Mouse (Mus musculus) heart, adult 2 months (tissue): Measurements from ENCODE around the gene Svs1. TPM values are rescaled to one million over a fixed set of nuclear protein-coding genes. Genes with fewer than 3 reads are reported as not detected.

Experiments used
- DNase-seq, 2 experiments: peaks; one replicate each; pipeline ENCODE4 v3.0.0; 2021
- H3K27ac ChIP-seq: fragments of 200-600 bp; 2 replicates; pipeline ENCODE4 v1.8.1; 2022
- H3K27me3 ChIP-seq: fragments of 200-500 bp; 2 replicates; pipeline ENCODE4 v1.6.1; 2012; ENCODE audit warnings: mild to moderate bottlenecking, low read length, inconsistent platforms, mixed read lengths; ENCODE audit not compliant: control insufficient read depth, insufficient read depth
- H3K36me3 ChIP-seq: fragments of 200-500 bp; 2 replicates; pipeline ENCODE4 v1.6.1; 2012; ENCODE audit warnings: low read length, inconsistent platforms; ENCODE audit not compliant: control insufficient read depth, insufficient read depth
- H3K4me1 ChIP-seq: fragments of 200-500 bp; 2 replicates; pipeline ENCODE4 v1.6.1; 2011; ENCODE audit warnings: low read length; ENCODE audit not compliant: control insufficient read depth, insufficient read depth
- H3K4me3 ChIP-seq: fragments of 200-600 bp; 2 replicates; pipeline ENCODE4 v1.8.1; 2022
- H3K79me2 ChIP-seq: fragments of 200-500 bp; replicated peaks from 2 replicates; pipeline ENCODE4 v1.6.1; 2012; ENCODE audit warnings: mild to moderate bottlenecking, inconsistent platforms, low read length, moderate library complexity, mixed read lengths; ENCODE audit not compliant: control insufficient read depth, insufficient read depth
- H3K9ac ChIP-seq: fragments of 200-500 bp; 2 replicates; pipeline ENCODE4 v1.6.1; 2012; ENCODE audit warnings: low read depth, mild to moderate bottlenecking, control low read depth, inconsistent platforms, low read length, mixed read lengths
- CTCF ChIP-seq: fragments of 200-600 bp; IDR thresholded peaks from 2 replicates; pipeline ENCODE4 v1.8.1; 2022; ENCODE audit warnings: antibody characterized with exemption, mild to moderate bottlenecking, moderate library complexity
- EP300 ChIP-seq: fragments of 200-500 bp; IDR thresholded peaks from 2 replicates; pipeline ENCODE4 v1.6.1; 2011; ENCODE audit warnings: low read depth, low read length, control low read depth; ENCODE audit not compliant: insufficient read depth
- POLR2A ChIP-seq: fragments of 200-500 bp; IDR thresholded peaks from 2 replicates; pipeline ENCODE4 v1.6.1; 2011; ENCODE audit warnings: mild to moderate bottlenecking, low read depth, low read length, control low read depth; ENCODE audit not compliant: insufficient read depth
- WGBS: fragments of 180-500 bp; shearing (Covaris S2); methylation state at CpG from one replicate; pipeline ENCODE4 v1.1.7; 2018; 5-methylcytosine and 5-hydroxymethylcytosine counted together
- intact Hi-C: fragments of 180-260 bp; cut with DNase I; formaldehyde crosslinking; loops from one replicate; pipeline ENCODE4 v1.15.1; 2025
- long read RNA-seq: library from polyadenylated mRNA; stranded (forward); transcript quantifications from one replicate; pipeline ENCODE4 v2.0.0, GENCODE M21; 2021
- polyA plus RNA-seq: library from polyadenylated mRNA; depleted of rRNA; stranded (reverse); fragments of >200 nt; gene quantifications from 2 replicates; pipeline ENCODE4 v1.2.3, GENCODE M21; 2012; rRNA removed
- total RNA-seq, 2 experiments: library from RNA; stranded (reverse); gene quantifications; 2 replicates each; pipeline ENCODE4 v1.2.3; 2021

The Svs1 gene
- total RNA-seq = not detected
- polyA plus RNA-seq = not detected in 2 replicates
- long read RNA-seq = 0 reads

GRCm38 (mm10) chr6:48986444-48986990 lies at the start of gene Svs1:
TSS of gene Svs1 (plus strand) at chr6:48986861.
- 22% methylated on average over 7 of the region's 7 CpGs for WGBS
- TF ChIP-seq EP300 = no peak
- no peak for TF ChIP-seq CTCF
- no peak for TF ChIP-seq POLR2A
- no peaks in the 10 kb centered on the region for H3K27me3 ChIP-seq
- no peak for DNase-seq
- H3K9ac ChIP-seq = no peak within 1 kb of the TSS
- H3K4me3 ChIP-seq = no peak within 1 kb of the TSS
- H3K4me1 ChIP-seq = no peaks in the 10 kb centered on the region
- H3K27ac ChIP-seq = no peak within 1 kb of the TSS
- intact Hi-C loops = no loop called here
- no peaks in the 10 kb centered on the region for H3K36me3 ChIP-seq
- no peaks in the 10 kb centered on the region for H3K79me2 ChIP-seq

DNA sequence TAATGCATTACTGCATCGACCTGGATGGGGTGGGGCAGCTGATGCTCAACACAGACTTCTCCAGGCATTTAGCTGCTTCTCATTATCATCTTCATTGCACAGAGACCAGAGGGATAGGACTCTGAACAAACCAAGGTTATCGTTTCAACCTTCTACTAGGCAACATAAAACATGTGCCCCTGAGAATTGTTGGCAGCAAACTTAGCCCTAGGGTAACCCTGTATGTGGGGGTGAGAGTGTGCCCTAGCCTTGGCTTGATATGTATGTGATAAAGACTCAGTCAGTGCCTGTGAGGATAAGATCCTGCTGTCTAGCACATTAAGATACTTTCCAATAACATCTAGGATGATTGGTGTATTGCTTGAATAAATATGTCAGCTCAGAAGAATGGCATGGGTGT lies 37.1 kb upstream of the Svs1 start:
- WGBS = 55% methylated on average over 2 of the region's 2 CpGs
- intact Hi-C loops = no loop called here

DNA sequence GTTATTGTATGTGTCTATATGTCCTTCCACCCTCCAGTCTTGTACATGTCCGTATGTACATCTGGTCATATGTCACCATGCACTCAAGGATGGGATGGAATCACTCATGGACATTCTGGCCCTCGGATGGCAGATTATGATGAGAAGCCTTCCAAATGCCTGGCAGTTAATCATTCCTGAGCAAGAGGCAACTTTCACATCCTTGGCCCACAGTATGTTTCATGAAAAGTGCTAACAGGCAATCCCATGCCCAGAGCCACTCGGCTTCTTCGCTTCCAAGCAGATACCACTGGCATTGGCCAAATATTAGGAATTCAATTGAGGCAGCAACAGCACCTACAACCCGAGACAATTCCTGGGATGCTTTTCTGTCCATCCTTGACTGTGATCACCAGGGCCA lies 36.0 kb upstream of the Svs1 start:
- 75% methylated on average over 5 of the region's 5 CpGs for WGBS
- no peaks in the 10 kb centered on the region for H3K4me1 ChIP-seq
- H3K36me3 ChIP-seq = no peaks in the 10 kb centered on the region
- no peaks in the 10 kb centered on the region for H3K79me2 ChIP-seq
- no peak overlapping the region for H3K27ac ChIP-seq
- H3K4me3 ChIP-seq = no peak overlapping the region
- intact Hi-C loops = loop anchor here (5.0 kb wide), 1 partner anchor 88 kb away; no protein-coding TSS in a partner anchor
- DNase-seq = peak in 1 of 2 experiments; percentile 2
- H3K9ac ChIP-seq = no peak overlapping the region
- TF ChIP-seq POLR2A = no peak
- no peak for TF ChIP-seq EP300
- TF ChIP-seq CTCF = no peak
- no peaks in the 10 kb centered on the region for H3K27me3 ChIP-seq

More for the DNA sequence above, 37.1 kb upstream of the Svs1 start:
- no peaks in the 10 kb centered on the region for H3K79me2 ChIP-seq
- no peak overlapping the region for H3K9ac ChIP-seq
- peak in 1 of 2 experiments; percentile 1 for DNase-seq
- H3K4me3 ChIP-seq = no peak overlapping the region
- H3K27me3 ChIP-seq = 0 out of 2 replicates have a peak, but pooled peaks cover 1% of the 10 kb centered on the region
- TF ChIP-seq EP300 (no peak), POLR2A (no peak), CTCF (no peak)
- H3K4me1 ChIP-seq = no peaks in the 10 kb centered on the region
- H3K27ac ChIP-seq = no peak overlapping the region
- H3K36me3 ChIP-seq = no peaks in the 10 kb centered on the region

- intact Hi-C loops = loop anchor here (5.0 kb wide), 1 partner anchor 89 kb away; no protein-coding TSS in a partner anchor
- H3K79me2 ChIP-seq = no peaks in the 10 kb centered on the region
- H3K27me3 ChIP-seq = no peaks in the 10 kb centered on the region
- H3K4me3 ChIP-seq = no peak overlapping the region
- DNase-seq = no peak
- no peak overlapping the region for H3K9ac ChIP-seq
- WGBS = 69% methylated on average over 6 of the region's 6 CpGs
- no peak overlapping the region for H3K27ac ChIP-seq
- H3K36me3 ChIP-seq = no peaks in the 10 kb centered on the region
- no peak for TF ChIP-seq CTCF
- TF ChIP-seq POLR2A = no peak
- no peak for TF ChIP-seq EP300
- H3K4me1 ChIP-seq = no peaks in the 10 kb centered on the region
These were observed 35.0 kb upstream of the Svs1 start for GRCm38 (mm10) chr6:48951630-48952029.

- Histone ChIP-seq H3K4me1 (no peaks in the 10 kb centered on the region), H3K4me3 (no peak overlapping the region), H3K27ac (no peak overlapping the region), H3K36me3 (no peaks in the 10 kb centered on the region), H3K9ac (no peak overlapping the region), H3K79me2 (no peaks in the 10 kb centered on the region), H3K27me3 (no peaks in the 10 kb centered on the region)
- TF ChIP-seq POLR2A = no peak
- TF ChIP-seq EP300 = no peak
- no peak for TF ChIP-seq CTCF
- WGBS = 77% methylated on average over 5 of the region's 5 CpGs
- intact Hi-C loops = loop anchor here (5.0 kb wide), 1 partner anchor 91 kb away; no protein-coding TSS in a partner anchor
- DNase-seq = peak in 1 of 2 experiments; percentile 3
These were observed 33.4 kb upstream of the Svs1 start for GRCm38 (mm10) chr6:48953220-48953619.

DNA sequence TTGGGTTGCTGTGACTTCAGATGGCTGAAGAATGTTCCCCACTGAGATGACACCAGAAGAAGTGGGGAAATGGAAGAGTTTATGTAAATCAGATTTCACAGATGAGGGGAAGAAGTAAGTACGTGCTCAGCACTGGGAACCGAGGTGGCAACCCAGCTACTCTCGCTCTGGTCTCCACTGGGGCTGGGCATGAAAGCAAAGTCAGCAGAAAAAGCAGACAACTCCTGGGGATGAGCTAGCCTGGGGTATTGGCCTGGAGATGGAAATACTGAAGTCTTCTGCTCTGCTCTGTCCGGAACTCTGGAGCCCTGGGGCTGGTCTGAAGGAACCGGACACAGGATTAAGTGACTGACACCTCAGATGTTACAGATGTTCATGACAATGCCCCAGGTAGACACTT lies 32.5 kb upstream of the Svs1 start:
- intact Hi-C loops = loop anchor here (5.0 kb wide), 1 partner anchor 92 kb away; no protein-coding TSS in a partner anchor
- no peaks in the 10 kb centered on the region for H3K4me1 ChIP-seq
- TF ChIP-seq EP300 (no peak), CTCF (no peak), POLR2A (no peak)
- peak in 1 of 2 experiments; percentile 1 for DNase-seq
- H3K27me3 ChIP-seq = no peaks in the 10 kb centered on the region
- H3K9ac ChIP-seq = no peak overlapping the region
- 76% methylated on average over 5 of the region's 5 CpGs for WGBS
- no peak overlapping the region for H3K4me3 ChIP-seq
- H3K36me3 ChIP-seq = no peaks in the 10 kb centered on the region
- no peak overlapping the region for H3K27ac ChIP-seq
- H3K79me2 ChIP-seq = no peaks in the 10 kb centered on the region
